ENCODE assay signal across 11 mouse cellular contexts in genomic region chr10:94428186-94428942, GRCm38 (mm10).
DNase-seq lines count a peak whose midpoint lies in the region; ATAC-seq and TF ChIP-seq lines count a peak whose summit lies in the region.
"Had no signal": no experiment of that assay in that cellular context is flagged by ENCODE, and none has a peak within 500 bp of the region (broad histone marks: within the 10 kb centered on the region; RNA-seq: fewer than 3 reads in every experiment).

No protein-coding gene starts in this region.

- H3K9ac ChIP-seq in heart, embryonic 11.5 days (ENCODE audit: low read depth, low read length), result no peak overlapping the region
- H3K9ac ChIP-seq: hindbrain, embryonic 12.5 days; liver, embryonic 12.5 days had no signal

- TF ChIP-seq POLR2A in brain, embryonic 14.5 days (IDR thresholded peaks at IDR 0.05; ENCODE audit: borderline replicate concordance, extremely low read depth, insufficient read depth, insufficient read length, poor library complexity, severe bottlenecking), result no peak

- H3K4me3 ChIP-seq in heart, embryonic 11.5 days (ENCODE audit: low read depth, low read length), result no peak overlapping the region
- H3K4me3 ChIP-seq: hindbrain, embryonic 12.5 days; liver, embryonic 12.5 days had no signal

- no peak for ATAC-seq in heart, embryonic 11.5 days (replicated peaks; ENCODE audit: insufficient number of reproducible peaks, low FRiP score, low TSS enrichment)
- ATAC-seq: liver, embryonic 12.5 days had no signal

- no peaks in the 10 kb centered on the region for H3K36me3 ChIP-seq in heart, embryonic 11.5 days (ENCODE audit: control insufficient read depth, insufficient read depth, low read length)
- H3K36me3 ChIP-seq: G1E; hindbrain, embryonic 12.5 days; liver, embryonic 12.5 days had no signal

- no peaks in the 10 kb centered on the region for H3K27me3 ChIP-seq in heart, embryonic 11.5 days (ENCODE audit: control insufficient read depth, insufficient read depth, low read length)
- H3K27me3 ChIP-seq: hindbrain, embryonic 12.5 days; liver, embryonic 12.5 days had no signal

- no peak overlapping the region for H3K27ac ChIP-seq in heart, embryonic 11.5 days (ENCODE audit: low read depth, low read length)
- H3K27ac ChIP-seq: hindbrain, embryonic 12.5 days; liver, embryonic 12.5 days had no signal

- H3K4me2 ChIP-seq in heart, embryonic 11.5 days, result no peak overlapping the region
- H3K4me2 ChIP-seq: hindbrain, embryonic 12.5 days; liver, embryonic 12.5 days had no signal

- H3K9me3 ChIP-seq in heart, embryonic 11.5 days (replicated peaks; ENCODE audit: control insufficient read depth, low read length), result no peaks in the 10 kb centered on the region
- H3K9me3 ChIP-seq: G1E; hindbrain, embryonic 12.5 days; liver, embryonic 12.5 days had no signal

- no peak; the same call in 1 of the 2 replicates for TF ChIP-seq CTCF in brain, embryonic 14.5 days (IDR thresholded peaks at IDR 0.05; ENCODE audit: borderline replicate concordance, extremely low read depth, insufficient read depth, insufficient read length)

- H3K4me1 ChIP-seq in heart, embryonic 11.5 days (ENCODE audit: control insufficient read depth, insufficient read depth, low read length), result no peaks in the 10 kb centered on the region

- WGBS in heart, embryonic 11.5 days (ENCODE audit: insufficient replicate concordance), result 78% methylated on average over 12 of the region's 12 CpGs

- peak; percentile 14 for DNase-seq in heart, postnatal 4 days
- DNase-seq in lung, postnatal 36 days, result peak; percentile 46
- DNase-seq in lung, postnatal 14 days, result no peak
- DNase-seq in brain, embryonic 14.5 days (ENCODE audit: low read depth), result peak; percentile 45
- DNase-seq in cerebellum, postnatal 25 days, result peak; percentile 60 to 74
- no peak for DNase-seq in urinary bladder, postnatal 14 days (ENCODE audit: low spot score)
- DNase-seq: kidney, postnatal 4 days had no signal

Comparison
In these comparisons a context has a peak if more than half of its experiments do, and no peak if none do; other contexts are left out.
1. DNase-seq: peak in heart, postnatal 4 days (single experiment), lung, postnatal 36 days (single experiment), brain, embryonic 14.5 days (single experiment) and cerebellum, postnatal 25 days (2 of 2); none in lung, postnatal 14 days (single experiment) and urinary bladder, postnatal 14 days (single experiment).